Mouse (Mus musculus): ENCODE measurements around the gene Trim27.
A peak's percentile ranks its signal among the peaks of the same experiment; 100 is the strongest.

Gene Trim27

DNA sequence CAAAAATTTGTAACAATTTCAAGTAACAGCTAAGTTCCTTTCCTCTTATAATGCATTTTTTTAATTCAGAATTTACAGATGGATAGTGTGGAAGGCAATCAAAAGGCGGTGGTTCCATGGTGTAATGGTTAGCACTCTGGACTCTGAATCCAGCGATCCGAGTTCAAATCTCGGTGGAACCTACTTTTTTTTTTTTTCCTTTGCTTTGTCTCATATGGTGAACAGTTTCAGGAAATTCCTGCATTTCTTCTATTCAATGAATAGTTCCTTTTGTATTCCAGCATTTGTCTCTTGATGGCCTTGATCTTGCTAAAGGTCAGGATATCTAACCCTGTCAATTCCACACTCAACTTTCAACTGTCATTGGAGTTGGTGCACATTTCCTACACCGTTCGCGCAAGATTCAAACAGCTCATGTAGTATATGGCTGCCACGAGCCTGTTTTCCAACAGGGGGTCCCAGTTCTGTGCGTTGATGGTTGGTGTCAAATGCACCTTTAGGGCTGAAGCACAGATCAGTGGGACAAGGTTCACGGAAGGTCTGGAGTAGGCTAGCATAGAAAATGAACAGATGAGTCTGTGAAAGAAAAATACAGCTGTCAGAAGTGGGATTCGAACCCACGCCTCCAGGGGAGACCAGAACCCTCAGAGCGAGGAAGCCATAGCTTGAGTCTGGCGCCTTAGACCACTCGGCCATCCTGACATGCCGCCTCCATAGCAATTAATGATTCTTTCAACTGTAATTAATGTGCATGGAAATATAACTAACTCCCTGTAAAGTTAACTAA lies 6.8 kb upstream of the Trim27 start:
- peak; percentile 55 for DNase-seq (ENCODE audit: low read depth)

DNA sequence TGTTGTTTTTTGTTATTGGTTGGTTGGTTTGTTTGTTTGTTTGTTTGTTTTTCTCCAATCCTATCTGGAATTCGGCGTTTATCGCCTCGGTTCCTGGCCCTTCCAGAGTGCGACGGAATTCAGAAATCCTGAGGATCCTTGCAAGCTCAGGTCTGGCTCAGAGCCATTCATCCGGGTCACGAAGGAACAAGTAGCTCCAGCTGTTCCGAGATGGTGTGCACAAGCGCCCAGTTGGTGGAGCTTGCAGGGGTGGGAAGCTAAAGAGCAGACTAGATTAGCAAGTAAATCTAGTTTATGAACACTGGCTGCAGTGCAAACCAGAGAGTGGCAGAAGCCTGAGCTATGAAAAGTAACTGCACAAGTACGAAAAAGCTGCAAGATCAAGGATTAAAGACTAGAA lies 6.2 kb upstream of the Trim27 start:
- DNase-seq (ENCODE audit: low read depth): peak; percentile 60

DNA sequence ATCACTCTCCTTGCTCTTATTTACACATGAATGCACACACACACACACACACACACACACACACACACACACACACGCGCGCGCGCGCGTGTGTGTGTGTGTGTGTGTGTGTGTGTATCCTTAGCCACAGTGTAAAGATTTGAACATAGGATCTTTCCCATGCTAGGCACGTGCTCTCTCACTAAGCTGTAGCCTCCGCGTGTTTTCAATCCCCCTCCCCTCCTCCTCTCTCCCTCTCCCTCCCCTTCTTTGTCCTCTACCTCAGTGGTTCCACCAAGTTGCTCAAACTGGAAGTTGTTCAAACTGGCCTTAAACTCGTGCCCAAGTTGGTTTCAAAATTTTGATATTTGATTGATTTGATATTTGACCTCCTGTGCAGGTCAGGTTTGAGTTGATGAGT lies 2.5 kb upstream of the Trim27 start:
- no peak for DNase-seq (ENCODE audit: low read depth)

DNA sequence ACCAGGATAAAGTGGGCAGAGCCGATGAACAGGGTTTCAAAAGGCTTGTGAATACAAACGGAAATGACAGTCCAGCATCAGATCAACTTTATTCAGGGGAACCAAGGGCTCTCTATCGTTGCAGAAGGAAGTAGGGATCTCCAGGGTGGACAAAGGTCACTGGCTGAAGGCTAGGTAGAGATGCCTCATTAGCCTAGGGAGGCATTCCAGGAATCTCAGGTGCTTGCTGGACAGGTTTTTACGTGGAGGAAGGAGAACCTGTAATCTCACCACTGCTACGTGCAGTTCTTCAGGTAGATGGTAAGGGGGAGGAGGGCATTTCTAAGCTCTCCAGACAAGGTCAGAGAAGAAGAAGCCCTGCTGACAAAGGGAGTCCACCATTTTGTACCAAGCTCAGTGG lies 1.6 kb upstream of the Trim27 start:
- no peak for DNase-seq (ENCODE audit: low read depth)

DNA sequence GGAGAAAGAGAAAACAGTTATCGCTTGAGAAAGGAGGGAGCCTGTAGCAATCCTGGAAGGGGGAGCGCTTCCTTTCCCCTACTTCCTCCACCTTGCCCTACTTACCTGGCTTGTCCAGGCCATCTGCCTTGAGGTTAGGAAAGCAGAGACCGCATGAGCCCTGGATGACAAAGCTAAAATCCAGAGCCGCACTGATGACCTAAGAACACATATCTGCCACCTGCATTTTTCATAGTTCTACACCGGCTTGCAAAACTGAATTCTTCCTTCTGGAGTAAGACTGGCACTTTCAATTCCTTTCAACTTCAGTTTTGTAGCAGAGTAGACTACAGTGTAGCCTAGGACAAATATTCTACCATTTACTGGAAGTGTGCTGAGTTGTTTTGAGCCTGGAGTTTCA lies 881 bp upstream of the Trim27 start:
- DNase-seq (ENCODE audit: low read depth): no peak

DNA sequence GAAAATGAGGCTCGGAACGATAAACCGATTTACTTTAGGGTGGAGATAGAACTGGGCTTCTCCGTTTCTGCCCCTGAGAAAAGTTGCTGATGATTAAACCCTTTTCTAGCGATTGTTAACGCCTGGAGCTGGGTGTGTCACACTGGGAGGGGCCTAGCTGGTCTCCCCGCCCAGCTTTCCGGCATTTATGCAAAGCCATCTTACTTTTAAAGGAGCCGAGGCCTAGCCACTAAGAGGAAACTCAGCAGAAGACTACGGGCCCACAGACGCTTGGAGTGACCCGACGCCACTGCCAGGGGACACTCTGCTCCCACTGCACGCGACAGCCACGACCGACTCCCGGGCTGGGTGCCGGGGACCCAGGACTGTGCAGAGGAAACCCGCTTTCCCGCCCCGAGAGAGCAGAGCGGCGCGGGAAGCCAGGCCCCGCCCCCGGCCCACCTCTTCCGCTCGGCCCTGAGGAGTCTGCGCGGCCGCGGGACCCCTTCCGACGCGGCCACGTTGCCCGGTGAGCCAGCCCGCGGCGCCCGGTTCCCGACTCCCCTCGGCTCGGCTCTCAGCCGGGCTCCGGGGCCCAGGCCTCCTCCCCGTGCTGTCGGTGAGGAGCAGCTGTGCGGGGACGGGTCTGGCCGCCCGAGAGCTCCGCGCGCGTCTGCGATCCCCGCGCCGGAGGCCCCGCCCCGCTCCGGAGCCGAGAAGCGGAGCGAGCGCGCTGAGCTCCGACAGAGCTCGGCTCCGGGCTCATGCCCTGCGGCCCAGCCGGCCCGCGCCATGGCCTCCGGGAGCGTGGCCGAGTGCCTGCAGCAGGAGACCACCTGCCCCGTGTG lies 692 bp downstream of the Trim27 start:
- peak; percentile 79 for DNase-seq (ENCODE audit: low read depth)

DNA sequence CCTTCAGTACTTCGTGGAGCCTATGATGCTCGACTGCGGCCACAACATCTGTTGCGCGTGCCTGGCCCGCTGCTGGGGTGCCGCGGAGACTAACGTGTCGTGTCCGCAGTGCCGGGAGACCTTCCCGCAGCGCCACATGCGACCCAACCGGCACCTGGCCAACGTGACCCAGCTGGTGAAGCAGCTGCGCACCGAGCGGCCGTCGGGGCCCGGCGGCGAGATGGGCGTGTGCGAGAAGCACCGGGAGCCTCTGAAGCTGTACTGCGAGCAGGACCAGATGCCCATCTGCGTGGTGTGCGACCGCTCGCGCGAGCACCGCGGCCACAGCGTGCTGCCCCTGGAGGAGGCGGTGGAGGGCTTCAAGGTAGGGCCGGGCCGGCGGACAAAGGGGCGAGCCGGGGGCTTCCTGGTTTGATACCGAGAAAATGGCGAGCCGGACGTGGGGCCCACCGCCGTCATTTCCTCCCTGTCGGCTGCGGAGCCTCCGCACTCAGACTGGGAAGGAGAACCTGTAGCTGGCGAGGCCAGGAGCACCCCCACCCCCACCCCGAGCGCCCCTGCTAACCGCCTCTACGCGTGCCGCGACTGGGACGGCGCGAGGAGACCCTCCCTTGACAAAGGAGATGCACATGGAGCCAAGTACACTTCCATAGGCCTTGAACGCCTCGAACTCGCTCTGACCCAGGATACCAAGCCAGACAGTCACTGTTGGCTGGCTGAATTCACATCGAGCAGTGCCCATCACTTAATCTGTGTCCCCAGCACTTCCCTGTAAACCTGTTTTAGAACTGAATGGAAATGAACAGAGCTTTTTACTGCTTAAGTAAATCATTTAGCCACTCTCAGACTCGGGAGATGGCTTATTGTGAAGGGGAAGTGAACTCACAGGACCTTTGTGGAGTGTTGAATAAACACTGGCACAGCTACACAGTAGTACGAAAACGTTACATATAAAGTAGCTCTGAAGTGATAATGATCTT lies 1.6 kb downstream of the Trim27 start:
- no peak for DNase-seq (ENCODE audit: low read depth)

DNA sequence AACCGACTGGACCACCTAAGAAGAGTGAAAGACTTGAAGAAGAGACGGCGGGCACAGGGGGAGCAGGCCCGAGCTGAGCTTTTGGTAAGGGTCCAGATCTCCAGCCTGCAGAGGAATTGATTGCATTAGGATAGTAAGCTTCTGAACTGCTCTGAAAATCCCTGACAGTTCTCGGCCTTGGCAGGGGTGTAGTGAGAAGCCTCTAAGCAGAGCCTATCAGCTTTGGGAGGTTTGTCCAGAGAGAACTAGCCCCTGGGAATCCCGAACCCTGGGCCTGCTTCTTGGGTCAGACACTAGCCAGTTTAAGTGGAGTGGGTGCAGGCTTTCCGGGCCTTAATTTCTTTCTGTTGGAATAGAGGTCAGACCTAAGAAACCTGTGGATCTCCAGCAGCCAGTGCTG lies 2.8 kb downstream of the Trim27 start:
- DNase-seq (ENCODE audit: low read depth): no peak

DNA sequence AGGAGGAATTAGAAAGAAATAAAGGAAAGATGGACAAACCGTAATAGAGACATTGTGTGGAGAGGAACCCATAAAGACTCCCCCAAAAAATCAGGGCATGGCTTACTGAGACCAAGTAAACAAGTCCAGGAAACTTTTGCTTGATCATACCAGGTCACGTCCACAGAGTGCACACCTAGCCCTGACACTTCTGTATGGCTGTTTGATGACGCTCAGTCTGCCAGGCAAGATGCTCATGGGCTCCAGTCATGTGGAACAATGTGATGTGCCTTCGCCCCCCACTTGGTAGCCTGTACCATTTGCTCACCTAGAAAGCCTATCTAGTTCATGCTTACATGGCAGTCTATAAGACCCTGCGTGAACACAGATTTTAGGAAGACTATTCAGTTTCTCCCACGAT lies 3.8 kb downstream of the Trim27 start:
- DNase-seq (ENCODE audit: low read depth): no peak

DNA sequence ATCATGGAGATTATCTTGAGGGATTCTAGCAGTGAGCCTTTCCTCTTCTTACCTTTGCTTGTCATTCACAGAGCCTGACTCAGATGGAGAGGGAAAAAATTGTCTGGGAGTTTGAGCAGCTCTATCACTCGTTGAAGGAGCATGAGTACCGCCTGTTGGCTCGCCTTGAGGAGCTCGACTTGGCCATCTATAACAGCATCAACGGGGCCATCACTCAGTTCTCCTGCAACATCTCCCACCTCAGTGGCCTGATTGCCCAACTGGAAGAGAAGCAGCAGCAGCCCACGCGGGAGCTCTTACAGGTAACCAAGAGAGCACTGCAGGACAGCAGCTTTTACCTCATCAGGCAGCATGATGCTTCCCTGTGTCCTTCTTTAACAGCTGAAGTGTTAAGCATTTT lies 4.4 kb downstream of the Trim27 start:
- no peak for DNase-seq (ENCODE audit: low read depth)

DNA sequence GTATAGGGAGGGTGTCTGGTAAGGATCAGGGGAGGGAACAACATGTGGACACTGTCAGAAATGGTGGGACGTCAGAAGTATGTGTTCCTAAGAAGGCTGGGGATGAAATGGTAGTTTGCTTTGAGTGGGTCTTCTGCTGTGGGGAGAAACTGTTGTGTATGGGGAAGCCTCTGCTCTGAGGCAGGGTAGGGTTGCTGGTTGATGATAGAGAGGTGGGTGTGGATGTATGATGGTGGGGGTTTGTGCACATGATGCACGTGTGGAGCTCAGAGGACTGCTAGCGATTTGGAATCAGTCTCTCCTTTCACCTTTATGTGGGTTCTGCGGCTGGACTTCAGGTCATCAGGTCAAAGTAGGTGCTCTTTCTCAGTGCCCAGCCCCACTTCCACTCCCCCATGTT lies 6.3 kb downstream of the Trim27 start:
- no peak for DNase-seq (ENCODE audit: low read depth)

DNA sequence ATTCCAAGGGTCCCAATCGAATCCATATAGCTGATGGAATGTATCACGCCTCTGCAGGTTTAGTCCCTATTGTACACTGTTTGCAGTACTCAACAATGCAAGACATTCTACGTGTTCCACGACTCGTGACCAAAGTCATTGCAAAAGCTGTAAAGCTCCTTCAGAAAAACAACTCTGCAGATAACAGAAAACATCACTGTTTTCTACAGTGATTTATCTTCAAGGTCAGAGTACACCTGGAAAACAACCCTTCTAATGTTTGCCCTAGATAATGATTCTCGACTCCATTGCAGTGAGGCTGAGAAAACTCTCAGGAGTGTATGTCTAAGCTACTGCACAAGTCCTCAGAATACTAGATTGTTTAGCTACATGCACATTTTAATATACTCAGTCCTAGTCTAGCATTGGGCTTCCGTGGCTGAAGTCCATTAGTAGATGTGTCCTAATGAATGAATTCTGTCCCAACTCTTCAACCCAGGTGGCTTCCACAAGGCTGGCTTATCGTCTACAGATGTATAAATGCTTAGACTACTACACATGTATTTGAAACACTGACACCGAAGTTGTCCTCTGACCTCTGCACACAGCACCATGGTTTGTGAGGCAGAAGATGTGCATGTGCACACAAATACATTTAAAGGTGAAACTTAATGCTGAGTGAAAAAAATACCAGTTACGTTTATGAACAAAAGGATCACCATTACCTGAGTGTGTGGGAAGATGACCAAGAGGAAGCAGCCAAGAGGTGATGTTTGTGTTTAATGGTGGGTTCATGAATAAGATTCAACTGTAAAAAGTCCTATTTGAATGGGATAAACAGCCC lies 16.4 kb downstream of the Trim27 start:
- no peak for DNase-seq (ENCODE audit: low read depth)

DNA sequence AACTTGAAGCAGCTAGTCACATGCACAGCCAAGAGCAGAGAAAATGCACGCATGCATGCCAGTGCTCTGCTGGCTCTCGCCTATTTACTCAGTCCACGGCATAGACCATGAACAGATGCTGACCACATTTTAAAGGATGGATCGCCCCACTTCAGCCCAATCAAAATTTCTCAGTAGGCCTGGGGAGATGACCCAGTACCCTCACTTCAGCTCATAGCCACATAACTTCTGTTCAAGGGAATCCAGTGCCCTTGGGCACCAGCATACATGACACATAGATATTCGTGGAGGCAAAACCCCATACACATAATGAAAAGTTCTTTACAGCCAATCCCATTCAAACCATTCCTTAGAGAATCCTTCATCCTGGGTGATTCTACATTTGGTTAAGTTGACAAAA lies 18.5 kb downstream of the Trim27 start:
- DNase-seq (ENCODE audit: low read depth): no peak

DNA sequence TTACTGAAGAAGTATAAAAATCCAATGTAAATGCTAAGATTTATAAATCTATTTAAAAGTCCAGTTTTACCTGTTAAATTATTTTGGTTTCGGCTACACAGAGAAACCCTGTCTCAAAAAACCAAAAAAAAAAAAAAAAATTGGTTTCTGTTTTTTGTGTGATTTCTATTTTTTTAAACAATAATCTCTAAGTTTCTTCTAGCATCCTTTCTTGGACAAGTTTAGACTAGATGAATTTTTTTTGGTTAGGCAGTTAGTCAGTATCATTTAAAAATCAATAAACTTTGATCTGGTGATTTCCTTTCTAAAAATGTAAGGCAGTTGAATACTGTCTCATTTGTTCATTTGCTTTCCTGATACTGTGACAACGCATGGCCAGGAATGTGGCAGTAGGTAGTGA lies 19.1 kb downstream of the Trim27 start:
- no peak for DNase-seq (ENCODE audit: low read depth)

DNA sequence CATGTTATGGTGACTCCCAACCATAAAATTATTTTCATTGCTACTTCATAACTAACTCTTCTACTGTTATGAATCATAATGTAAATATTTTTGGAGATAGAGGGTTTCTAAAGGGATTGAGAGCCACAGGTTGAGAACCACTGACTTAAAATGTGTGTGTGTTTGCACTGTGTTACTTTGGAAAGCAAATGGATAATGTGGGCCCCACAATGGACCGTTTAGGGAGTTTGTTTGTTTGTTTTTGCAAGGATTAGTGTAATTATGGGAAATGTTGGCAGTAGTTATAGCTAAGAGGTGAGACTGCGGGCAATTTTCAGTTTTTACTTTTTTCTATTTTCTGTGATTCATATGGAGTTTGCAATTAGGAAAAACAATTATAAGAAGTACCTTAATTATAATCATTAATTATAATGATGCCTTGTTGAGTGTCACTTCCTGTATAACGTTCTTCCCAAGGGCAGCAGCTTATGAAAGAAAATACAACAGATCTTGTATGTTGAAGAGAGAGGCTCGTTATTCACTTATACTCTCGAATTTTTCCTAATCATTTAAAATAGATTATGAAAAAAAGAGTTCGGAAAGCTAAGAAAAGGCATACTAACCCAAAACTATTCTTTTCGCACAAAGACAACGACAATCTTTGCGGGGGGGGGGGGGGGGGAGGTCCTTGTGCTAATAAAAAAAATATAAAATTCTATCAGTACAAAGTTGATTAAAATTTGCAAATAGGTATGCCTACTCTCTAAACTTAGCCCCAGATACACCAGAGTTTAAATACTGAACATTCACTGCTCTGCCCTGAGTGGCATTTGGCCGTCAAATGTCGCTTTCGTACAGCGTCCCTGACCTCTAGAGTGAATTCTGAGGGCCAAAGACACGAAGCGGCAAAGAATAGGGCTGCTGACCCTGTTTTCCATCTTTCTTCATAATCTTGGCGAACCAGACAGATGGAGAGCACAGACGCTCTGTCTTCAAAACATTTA lies 20.1 kb downstream of the Trim27 start:
- DNase-seq (ENCODE audit: low read depth): no peak

DNA sequence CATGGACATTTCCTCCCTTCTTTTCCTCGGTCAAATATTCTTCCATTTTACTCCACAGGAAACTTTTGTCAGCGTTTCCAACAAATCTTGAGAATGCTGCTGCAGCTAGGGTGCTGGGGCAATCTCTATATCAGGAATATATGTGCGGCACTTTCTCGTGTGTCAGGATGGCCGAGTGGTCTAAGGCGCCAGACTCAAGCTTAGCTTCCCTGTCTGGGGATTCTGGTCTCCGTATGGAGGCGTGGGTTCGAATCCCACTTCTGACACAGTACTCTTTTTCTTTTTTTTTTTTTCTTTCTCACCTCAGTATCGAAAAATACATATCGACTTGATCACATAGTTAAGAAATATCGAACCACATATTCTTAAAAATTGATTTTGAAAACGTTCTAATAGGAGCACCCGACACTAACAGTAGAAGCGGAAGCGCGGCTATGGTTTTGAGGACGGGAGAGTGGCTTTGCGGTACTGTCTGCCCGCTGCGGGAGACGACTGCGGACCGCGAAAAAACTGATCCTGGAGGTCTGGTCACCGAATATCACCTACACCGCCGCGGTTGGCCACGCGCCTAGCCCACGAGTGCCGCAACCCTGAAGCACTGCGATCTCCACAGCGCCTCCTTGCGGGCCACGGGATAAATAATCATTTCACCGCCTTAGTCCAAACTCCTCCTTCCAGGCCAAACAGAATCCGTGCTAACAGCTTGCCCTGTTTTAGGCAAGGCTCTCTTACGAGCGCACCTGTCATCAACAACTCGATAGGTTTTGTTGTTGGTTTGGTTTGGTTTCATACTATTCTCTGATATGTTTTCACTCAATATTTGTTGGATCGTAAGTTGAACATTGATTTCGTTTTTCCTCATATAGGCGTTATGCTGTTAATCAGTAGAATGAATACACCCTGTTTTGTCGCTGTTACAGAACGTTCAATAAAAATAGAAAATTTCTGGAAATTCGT lies 21.1 kb downstream of the Trim27 start:
- DNase-seq (ENCODE audit: low read depth): peak; percentile 89

DNA sequence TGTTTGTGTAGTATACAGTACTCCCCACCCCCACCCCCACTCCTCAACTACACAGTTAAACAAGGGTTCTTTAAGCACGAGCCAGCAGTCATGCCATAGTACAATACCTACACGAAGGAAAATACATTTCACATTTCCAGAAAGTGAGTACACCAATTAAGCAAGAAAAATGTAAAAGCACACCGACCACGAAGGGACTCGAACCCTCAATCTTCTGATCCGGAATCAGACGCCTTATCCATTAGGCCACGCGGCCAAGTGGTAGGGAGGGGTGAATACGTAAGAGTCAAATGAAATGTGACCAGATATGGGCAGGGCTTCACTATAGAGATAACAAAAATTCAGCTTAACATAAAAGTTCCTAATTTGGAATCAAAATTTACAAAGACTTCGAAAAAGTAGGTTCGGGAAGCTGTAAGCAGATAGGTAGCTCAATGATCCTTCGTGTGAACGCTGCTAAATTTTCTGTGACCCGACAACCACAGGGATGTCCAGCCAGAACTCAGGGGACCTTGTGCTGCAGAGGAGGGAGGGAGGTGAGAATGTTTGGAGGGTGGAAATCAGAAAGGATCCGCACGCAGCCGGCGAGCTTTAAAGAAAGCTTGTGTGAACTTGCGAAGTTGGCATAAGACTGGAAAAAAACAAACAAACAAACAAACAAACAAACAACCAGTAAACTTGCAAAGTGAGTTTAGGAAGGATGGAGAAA lies 36.2 kb downstream of the Trim27 start:
- DNase-seq (ENCODE audit: low read depth): peak; percentile 28

DNA sequence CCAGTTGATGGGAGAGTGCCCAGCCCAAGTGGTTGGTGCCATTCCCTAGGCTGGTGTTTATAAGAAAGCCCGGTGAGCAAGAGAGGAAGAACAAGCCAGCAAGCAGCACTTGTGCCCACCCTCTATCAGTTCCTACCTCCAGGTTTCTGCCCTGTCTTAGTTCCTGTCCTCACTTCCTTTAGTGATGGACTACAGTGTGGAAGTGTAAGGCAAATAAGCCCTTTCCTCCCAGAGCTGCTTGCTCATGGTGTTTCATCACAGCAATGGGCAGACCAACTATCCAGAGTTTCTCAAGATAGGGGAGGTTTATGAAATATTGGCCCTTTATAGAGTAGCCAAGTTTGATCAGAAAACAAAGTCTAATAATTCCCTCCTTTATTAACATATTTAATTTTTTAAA lies 37.5 kb downstream of the Trim27 start:
- DNase-seq (ENCODE audit: low read depth): no peak
